Mouse (Mus musculus) midbrain, embryonic 12.5 days (tissue): Measurements from ENCODE around the gene Cgnl1. TPM values are rescaled to one million over a fixed set of nuclear protein-coding genes. Genes with fewer than 3 reads are reported as not detected.

Experiments used
- ATAC-seq: fragments of 200-750 bp; cut with Nextera tagmentation; 2 replicates; pipeline ENCODE4 v1.8.0; 2017; ENCODE audit warnings: low read depth, moderate TSS enrichment, moderate library complexity; ENCODE audit not compliant: low FRiP score
- H3K27ac ChIP-seq: fragments of 300-500 bp; sonication (generic); replicated peaks from 2 replicates; pipeline ENCODE4 v1.5.1; 2016; ENCODE audit warnings: mild to moderate bottlenecking
- H3K27me3 ChIP-seq: fragments of 300-500 bp; sonication (generic); 2 replicates; pipeline ENCODE4 v1.6.1; 2016; ENCODE audit warnings: mild to moderate bottlenecking
- H3K36me3 ChIP-seq: fragments of 300-500 bp; sonication (generic); 2 replicates; pipeline ENCODE4 v1.6.1; 2016
- H3K4me1 ChIP-seq: fragments of 300-500 bp; sonication (generic); 2 replicates; pipeline ENCODE4 v1.6.1; 2016
- H3K4me2 ChIP-seq: fragments of 300-500 bp; sonication (generic); replicated peaks from 2 replicates; pipeline ENCODE4 v1.6.1; 2016; ENCODE audit warnings: mild to moderate bottlenecking, moderate library complexity
- H3K4me3 ChIP-seq: fragments of 300-500 bp; sonication (generic); 2 replicates; pipeline ENCODE4 v1.5.1; 2016; ENCODE audit warnings: mild to moderate bottlenecking
- H3K9ac ChIP-seq: fragments of 300-500 bp; sonication (generic); replicated peaks from 2 replicates; pipeline ENCODE4 v1.6.1; 2016; ENCODE audit warnings: mild to moderate bottlenecking, moderate library complexity
- H3K9me3 ChIP-seq: fragments of 300-500 bp; sonication (generic); 2 replicates; pipeline ENCODE4 v1.6.1; 2016; ENCODE audit warnings: mild to moderate bottlenecking
- WGBS: fragments of 180-500 bp; shearing (Covaris S2); methylation state at CpG from one replicate; pipeline ENCODE4 v1.1.7; 2016; 5-methylcytosine and 5-hydroxymethylcytosine counted together
- polyA plus RNA-seq: library from polyadenylated mRNA; unstranded; fragments of >200 nt; fragmentation: Nextera tagmentation; extraction: Ambion mirVana; gene quantifications from 2 replicates; pipeline ENCODE4 v1.2.1, GENCODE M21; 2016

Gene Cgnl1
- polyA plus RNA-seq, 1 experiment from 2014 or later: 7.0 TPM

DNA sequence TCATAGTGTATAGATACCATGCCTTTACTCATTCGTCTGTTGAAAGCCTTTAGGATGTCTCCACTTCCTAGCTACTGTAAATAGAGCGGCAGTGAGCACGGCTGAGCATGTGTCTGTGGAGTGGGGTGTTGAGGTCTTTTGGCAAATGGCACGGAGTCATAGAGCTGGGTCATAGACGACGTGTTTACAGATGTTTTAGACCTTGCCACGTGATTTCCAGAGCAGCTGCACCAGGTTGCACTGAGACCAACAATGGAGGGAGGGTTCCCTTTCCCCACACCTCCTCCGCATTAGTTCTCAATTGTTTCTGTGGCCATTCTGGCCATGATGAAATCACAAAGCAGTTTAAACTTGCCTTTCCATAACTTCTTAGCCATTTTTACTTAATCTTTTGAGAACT lies 84.9 kb downstream of the Cgnl1 start:
- H3K9me3 ChIP-seq: no peaks in the 10 kb centered on the region

DNA sequence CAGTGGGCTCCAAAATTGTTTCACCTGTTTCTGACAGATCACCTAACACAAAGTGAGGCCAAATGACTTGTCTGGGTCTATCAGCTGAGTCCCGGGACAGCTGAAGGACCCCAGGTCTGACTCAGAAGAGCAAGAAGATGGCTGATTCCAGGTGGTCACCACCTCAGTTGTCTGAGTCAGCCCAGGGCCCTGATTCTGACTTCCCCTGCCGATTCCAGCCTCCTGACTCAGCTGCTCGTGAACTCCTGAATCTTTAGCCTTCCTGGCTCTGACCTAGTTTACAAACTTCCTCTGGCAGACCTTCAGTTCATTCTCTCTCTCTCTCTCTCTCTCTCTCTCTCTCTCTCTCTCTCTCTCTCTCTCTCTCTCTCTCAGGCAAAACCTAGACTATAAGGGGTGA lies 86.6 kb downstream of the Cgnl1 start:
- WGBS: 80% methylated on average over 3 of the region's 3 CpGs
- H3K4me3 ChIP-seq: no peak overlapping the region
- H3K4me1 ChIP-seq: no peaks in the 10 kb centered on the region
- H3K9me3 ChIP-seq: no peaks in the 10 kb centered on the region
- ATAC-seq: no peak
- H3K9ac ChIP-seq: no peak overlapping the region
- H3K27ac ChIP-seq: no peak overlapping the region
- no peaks in the 10 kb centered on the region for H3K36me3 ChIP-seq
- no peak overlapping the region for H3K4me2 ChIP-seq
- no peaks in the 10 kb centered on the region for H3K27me3 ChIP-seq

More for the DNA sequence above, 84.9 kb downstream of the Cgnl1 start:
- 86% methylated on average over 8 of the region's 8 CpGs for WGBS
- Histone ChIP-seq H3K27ac (no peak overlapping the region), H3K4me1 (no peaks in the 10 kb centered on the region), H3K9ac (no peak overlapping the region), H3K4me3 (no peak overlapping the region), H3K4me2 (no peak overlapping the region), H3K27me3 (no peaks in the 10 kb centered on the region), H3K36me3 (no peaks in the 10 kb centered on the region)
- ATAC-seq: no peak

DNA sequence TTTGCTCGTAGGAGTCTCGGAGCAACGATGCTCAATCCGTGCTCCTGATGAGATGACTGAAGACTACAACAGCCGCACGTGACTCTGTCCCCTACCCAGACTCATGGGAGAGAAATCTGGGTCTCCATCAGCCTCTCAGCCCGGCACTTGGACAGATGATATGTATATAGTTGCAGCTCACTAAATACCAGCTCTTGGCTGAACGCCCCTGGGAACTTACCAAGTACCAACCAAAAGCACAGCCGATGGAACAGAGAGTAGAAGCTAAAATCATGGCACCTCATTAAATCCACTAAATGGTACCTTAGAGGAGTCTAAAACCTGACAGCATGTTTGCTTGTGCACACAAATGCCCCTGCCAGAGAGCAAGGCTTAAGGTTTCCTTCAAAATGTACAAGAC lies 91.0 kb downstream of the Cgnl1 start:
- Histone ChIP-seq H3K4me3 (no peak overlapping the region), H3K4me2 (no peak overlapping the region), H3K4me1 (no peaks in the 10 kb centered on the region), H3K27ac (no peak overlapping the region), H3K9ac (no peak overlapping the region), H3K36me3 (no peaks in the 10 kb centered on the region), H3K9me3 (no peaks in the 10 kb centered on the region), H3K27me3 (no peaks in the 10 kb centered on the region)
- no peak for ATAC-seq
- WGBS: 88% methylated on average over 9 of the region's 9 CpGs

DNA sequence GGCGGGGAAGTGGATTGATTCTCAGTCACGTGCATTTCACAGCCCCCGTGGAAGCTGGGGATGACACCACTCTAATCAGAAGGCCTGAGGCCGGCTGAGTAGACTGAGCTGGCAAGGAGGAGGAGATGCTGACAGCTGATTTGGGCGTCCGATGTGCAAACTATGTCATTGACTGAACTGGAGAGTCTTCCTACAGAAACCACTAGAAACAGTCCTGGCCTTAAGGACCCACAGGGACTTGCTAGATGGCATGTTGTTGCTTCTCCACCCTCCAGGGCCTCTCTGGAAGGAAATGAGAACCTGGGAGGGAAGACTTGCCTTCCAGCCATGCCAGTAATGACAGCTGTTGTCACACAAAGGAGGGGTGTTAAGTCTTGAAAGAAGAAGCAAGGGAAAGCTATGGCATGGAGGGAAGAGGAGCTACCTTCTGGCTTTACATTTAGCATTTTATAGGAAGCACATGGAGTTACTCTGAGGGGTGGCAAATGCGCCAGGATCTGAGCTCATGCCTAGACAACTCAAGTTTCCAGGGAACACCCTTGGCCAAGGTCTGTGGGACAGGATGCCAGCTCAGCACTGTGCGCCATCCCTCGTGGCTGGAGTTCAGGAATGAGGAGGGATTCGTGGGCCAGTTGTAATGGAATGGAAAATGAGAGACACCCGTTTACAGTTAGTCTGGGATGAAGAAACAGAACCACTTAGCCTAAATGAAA lies 92.1 kb downstream of the Cgnl1 start:
- Histone ChIP-seq H3K27ac (no peak overlapping the region), H3K36me3 (no peaks in the 10 kb centered on the region), H3K9ac (no peak overlapping the region), H3K4me3 (no peak overlapping the region), H3K9me3 (no peaks in the 10 kb centered on the region), H3K27me3 (no peaks in the 10 kb centered on the region), H3K4me1 (no peaks in the 10 kb centered on the region), H3K4me2 (no peak overlapping the region)
- no peak for ATAC-seq
- WGBS: 74% methylated on average over 11 of the region's 11 CpGs

DNA sequence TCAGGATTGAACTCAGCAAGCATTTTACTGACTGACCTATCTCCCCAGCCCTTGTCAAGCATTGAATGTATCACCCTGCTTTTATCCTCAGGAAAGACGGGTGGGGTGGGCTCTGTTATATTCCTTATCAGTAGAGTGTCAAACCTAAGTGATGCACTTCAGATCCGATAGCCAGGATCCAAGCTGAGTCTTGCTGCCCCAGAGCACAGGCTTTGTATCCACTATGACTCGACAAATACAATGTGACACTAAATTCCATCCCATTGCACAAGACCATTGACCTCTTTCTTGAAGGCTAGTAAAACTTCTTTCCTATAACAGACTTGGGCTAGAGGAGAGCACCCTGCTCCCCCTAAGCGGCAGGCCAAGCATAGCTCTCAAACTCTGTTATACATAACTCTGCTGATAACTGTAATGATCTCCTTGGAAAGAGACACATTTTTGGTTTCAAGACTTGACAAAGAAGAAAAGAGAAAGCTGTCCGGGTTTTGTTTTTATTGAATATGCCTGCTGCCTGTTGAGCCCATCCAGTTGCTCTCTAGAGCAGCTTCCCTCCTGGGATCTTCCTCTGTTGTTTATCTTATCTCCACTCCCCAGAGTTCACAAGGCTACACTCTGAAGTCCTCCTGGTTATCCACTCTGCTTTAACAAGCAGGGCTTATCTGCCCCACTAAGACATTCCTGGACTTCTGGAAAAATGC lies 94.3 kb downstream of the Cgnl1 start:
- 69% methylated on average over 5 of the region's 5 CpGs for WGBS

DNA sequence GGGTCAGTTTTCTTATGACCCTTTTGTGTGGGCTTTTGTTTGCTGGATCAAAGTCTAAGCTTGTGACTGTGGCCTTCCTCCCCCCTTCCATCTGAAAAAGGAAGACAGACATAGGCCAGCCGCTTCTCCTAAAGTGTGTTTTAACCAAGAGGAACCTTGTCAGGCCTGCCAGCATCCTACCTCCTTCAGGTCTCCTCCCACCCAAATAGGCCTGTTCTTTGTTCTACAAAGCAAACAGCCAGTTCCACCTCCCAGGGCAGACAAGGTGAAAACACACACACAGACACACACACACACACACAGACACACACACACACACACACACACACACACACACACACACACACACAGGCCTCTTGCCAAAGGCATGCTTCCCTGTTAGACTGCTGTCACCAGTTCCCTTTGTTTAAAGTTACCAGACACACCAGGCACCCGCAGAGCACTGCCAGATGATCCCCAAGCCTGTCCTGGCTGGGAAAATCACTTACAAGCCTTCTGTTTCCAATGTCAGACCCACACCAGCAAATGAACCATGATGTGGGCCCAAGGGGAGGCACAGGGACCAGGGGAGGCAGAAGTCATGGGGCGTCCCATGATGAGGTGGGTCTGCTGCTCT lies 95.5 kb downstream of the Cgnl1 start:
- WGBS: 49% methylated on average over 3 of the region's 3 CpGs
- ATAC-seq: no peak

More for the DNA sequence above, 94.3 kb downstream of the Cgnl1 start:
- no peaks in the 10 kb centered on the region for H3K9me3 ChIP-seq
- ATAC-seq: no peak
- H3K27me3 ChIP-seq: no peaks in the 10 kb centered on the region
- no peak overlapping the region for H3K4me2 ChIP-seq
- no peak overlapping the region for H3K4me3 ChIP-seq
- H3K9ac ChIP-seq: no peak overlapping the region
- H3K36me3 ChIP-seq: no peaks in the 10 kb centered on the region
- no peaks in the 10 kb centered on the region for H3K4me1 ChIP-seq
- H3K27ac ChIP-seq: no peak overlapping the region

DNA sequence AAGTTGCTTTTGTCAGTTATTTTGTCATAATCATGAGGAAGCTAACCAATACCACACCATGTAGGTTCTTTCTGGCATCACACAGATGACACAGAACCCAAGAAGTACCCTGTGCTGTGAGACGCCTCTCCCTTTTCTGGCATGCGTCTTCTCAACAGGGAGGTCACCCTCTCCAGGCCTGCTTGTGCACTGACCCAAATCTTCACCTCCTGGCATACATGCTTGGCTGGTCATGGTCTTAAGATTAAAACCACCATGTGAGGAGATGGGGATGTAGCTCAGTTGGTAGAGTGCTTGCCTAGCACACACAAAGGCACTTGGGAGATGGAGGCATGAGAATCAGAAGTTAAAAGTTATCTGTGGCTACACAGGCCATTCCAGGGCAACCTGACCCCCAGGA lies 96.2 kb downstream of the Cgnl1 start:
- H3K4me1 ChIP-seq: no peaks in the 10 kb centered on the region
- no peak overlapping the region for H3K27ac ChIP-seq
- ATAC-seq: no peak
- no peaks in the 10 kb centered on the region for H3K36me3 ChIP-seq
- no peaks in the 10 kb centered on the region for H3K27me3 ChIP-seq
- H3K9ac ChIP-seq: no peak overlapping the region
- no peaks in the 10 kb centered on the region for H3K9me3 ChIP-seq
- no peak overlapping the region for H3K4me2 ChIP-seq
- 75% methylated on average over 2 of the region's 2 CpGs for WGBS
- H3K4me3 ChIP-seq: no peak overlapping the region

More for the DNA sequence above, 95.5 kb downstream of the Cgnl1 start:
- H3K9ac ChIP-seq: no peak overlapping the region
- no peak overlapping the region for H3K27ac ChIP-seq
- no peaks in the 10 kb centered on the region for H3K9me3 ChIP-seq
- H3K4me2 ChIP-seq: no peak overlapping the region
- H3K27me3 ChIP-seq: no peaks in the 10 kb centered on the region
- no peaks in the 10 kb centered on the region for H3K36me3 ChIP-seq
- H3K4me1 ChIP-seq: no peaks in the 10 kb centered on the region
- H3K4me3 ChIP-seq: no peak overlapping the region

DNA sequence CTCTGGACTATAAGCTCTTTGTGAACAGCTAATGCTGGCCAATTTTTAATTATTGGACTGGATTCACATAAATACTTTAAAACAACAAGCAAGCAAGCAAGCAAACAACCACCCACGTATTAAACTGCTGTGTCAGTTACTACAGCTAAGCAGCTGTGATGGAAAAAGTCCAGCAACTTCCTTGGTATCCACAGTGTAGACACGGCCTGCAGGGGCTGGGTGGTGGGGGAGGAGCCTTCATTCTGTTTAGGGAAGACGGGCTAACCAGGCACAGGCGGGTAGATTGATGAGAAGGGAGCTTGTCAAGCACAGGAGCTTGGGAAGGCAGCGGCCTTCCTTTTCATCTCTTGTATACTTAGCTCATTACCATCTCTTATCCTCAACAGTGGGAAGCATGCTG lies 96.9 kb downstream of the Cgnl1 start:
- Histone ChIP-seq H3K27me3 (no peaks in the 10 kb centered on the region), H3K9me3 (no peaks in the 10 kb centered on the region), H3K4me2 (no peak overlapping the region), H3K4me3 (no peak overlapping the region), H3K27ac (no peak overlapping the region), H3K9ac (no peak overlapping the region), H3K4me1 (no peaks in the 10 kb centered on the region), H3K36me3 (no peaks in the 10 kb centered on the region)
- ATAC-seq: no peak
- WGBS: 73% methylated on average over 5 of the region's 5 CpGs

DNA sequence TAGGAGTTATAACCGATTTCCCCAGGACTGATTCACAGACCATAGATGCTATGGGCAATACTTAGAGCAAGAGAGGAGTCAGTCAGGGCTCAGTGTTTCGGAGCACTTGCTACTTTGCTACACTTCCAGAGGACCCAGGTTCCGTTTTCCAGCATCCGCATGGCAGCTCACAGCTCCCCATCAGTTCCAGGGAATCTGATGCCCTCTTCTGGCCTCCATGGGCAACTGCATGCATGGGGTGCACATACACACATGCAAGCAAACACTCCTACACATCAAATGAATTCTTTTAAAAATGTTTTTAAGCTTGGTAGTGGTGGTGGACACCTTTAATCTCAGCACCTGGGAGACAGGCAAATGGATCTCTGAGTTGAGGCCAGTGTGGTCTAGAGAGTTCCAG lies 98.9 kb downstream of the Cgnl1 start:
- 92% methylated on average over 4 of the region's 4 CpGs for WGBS
- no peaks in the 10 kb centered on the region for H3K27me3 ChIP-seq
- no peaks in the 10 kb centered on the region for H3K4me1 ChIP-seq
- no peak overlapping the region for H3K27ac ChIP-seq
- no peak overlapping the region for H3K4me3 ChIP-seq
- no peak overlapping the region for H3K9ac ChIP-seq
- no peak overlapping the region for H3K4me2 ChIP-seq
- H3K36me3 ChIP-seq: no peaks in the 10 kb centered on the region
- ATAC-seq: no peak
- no peaks in the 10 kb centered on the region for H3K9me3 ChIP-seq

DNA sequence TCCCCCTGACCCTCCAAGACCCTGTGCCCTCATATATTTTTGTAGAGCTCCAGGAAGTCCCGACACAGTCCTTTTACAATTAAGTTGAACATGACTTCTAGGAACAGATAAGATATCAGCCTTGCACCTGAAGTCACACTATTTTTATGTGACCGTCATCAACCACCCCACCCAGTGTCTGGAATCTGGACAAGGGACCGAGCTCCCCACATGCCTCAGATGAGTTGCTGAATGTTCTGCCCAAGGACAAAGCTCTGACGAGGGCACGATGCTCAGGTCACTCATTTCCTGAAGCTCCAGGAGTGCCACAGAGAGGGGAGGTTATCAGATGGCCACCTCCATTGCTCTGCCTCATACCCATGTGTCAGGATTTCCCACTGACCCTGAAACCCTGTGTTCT lies 100.7 kb downstream of the Cgnl1 start:
- no peaks in the 10 kb centered on the region for H3K36me3 ChIP-seq
- H3K27me3 ChIP-seq: no peaks in the 10 kb centered on the region
- H3K4me3 ChIP-seq: no peak overlapping the region
- H3K4me2 ChIP-seq: no peak overlapping the region
- H3K9ac ChIP-seq: no peak overlapping the region
- WGBS: 87% methylated on average over 5 of the region's 5 CpGs
- no peaks in the 10 kb centered on the region for H3K9me3 ChIP-seq
- no peak overlapping the region for H3K27ac ChIP-seq
- ATAC-seq: no peak
- H3K4me1 ChIP-seq: 0 out of 2 replicates have a peak, but pooled peaks cover 2% of the 10 kb centered on the region

DNA sequence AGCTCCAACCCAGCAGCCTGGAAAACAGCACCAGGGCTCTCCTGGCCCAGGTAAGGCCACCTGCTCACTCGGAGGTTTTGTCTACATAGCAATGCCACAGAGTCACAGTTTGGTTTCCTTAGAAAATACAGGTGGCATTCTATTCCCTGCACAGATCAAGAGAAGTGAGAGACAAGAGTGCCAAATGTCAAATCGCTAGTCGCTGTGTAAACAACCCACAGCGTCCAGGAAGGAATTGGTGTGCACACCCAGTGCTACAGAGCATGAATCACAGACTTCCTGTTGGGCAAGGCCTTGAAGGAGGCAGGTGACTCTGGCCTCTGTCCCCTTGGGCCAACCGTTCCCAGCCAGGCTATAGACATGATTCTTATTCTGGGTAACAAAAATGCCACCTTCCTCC lies 103.8 kb downstream of the Cgnl1 start:
- ATAC-seq: no peak
- WGBS: 62% methylated on average over 5 of the region's 5 CpGs

DNA sequence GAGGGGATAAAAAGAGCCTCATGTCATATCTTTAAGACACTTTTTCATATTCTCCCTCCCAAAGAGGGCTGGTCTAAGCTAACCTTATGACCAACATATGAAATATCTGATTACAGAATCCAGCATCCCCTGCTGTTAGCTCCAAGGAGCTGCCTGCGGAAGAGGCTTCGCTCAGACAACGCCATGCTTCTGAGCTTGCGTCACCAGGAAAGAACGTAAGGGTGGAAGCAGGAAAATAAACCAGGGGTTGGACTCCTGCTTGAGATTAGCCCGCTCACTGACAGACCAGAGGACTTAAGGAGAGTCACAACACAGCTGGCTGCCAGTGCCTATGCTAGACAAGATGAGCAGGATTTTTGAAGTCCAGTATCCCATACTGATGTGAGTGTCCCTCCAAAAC lies 105.0 kb downstream of the Cgnl1 start:
- 73% methylated on average over 6 of the region's 6 CpGs for WGBS
- Histone ChIP-seq H3K27ac (no peak overlapping the region), H3K4me1 (0 out of 2 replicates have a peak, but pooled peaks cover 2% of the 10 kb centered on the region), H3K9me3 (no peaks in the 10 kb centered on the region), H3K27me3 (no peaks in the 10 kb centered on the region), H3K4me2 (no peak overlapping the region), H3K9ac (no peak overlapping the region), H3K4me3 (no peak overlapping the region), H3K36me3 (no peaks in the 10 kb centered on the region)
- no peak for ATAC-seq

More for the DNA sequence above, 103.8 kb downstream of the Cgnl1 start:
- Histone ChIP-seq H3K27ac (no peak overlapping the region), H3K4me3 (no peak overlapping the region), H3K27me3 (no peaks in the 10 kb centered on the region), H3K9ac (no peak overlapping the region), H3K9me3 (no peaks in the 10 kb centered on the region), H3K4me1 (0 out of 2 replicates have a peak, but pooled peaks cover 2% of the 10 kb centered on the region), H3K36me3 (no peaks in the 10 kb centered on the region), H3K4me2 (no peak overlapping the region)
